Mouse (Mus musculus) stomach, embryonic 16.5 days (tissue): ENCODE results near the gene L1cam. TPM values are rescaled to one million over a fixed set of nuclear protein-coding genes. Genes with fewer than 3 reads are reported as not detected.

Experiments used
- ATAC-seq: fragments of 200-750 bp; cut with Nextera tagmentation; 2 replicates; pipeline ENCODE4 v1.8.0; 2017; ENCODE audit warnings: moderate number of reproducible peaks, moderate TSS enrichment; ENCODE audit not compliant: insufficient read depth, low FRiP score
- H3K27ac ChIP-seq: fragments of 300-500 bp; sonication (generic); 2 replicates; pipeline ENCODE4 v1.5.1; 2014; ENCODE audit warnings: low read length
- H3K27me3 ChIP-seq: fragments of 300-500 bp; sonication (generic); 2 replicates; pipeline ENCODE4 v1.6.1; 2014; ENCODE audit warnings: low read length, control low read depth, mixed read lengths; ENCODE audit not compliant: control insufficient read depth, insufficient read depth
- H3K36me3 ChIP-seq: fragments of 300-500 bp; sonication (generic); 2 replicates; pipeline ENCODE4 v1.6.1; 2014; ENCODE audit warnings: low read length; ENCODE audit not compliant: control insufficient read depth, insufficient read depth
- H3K4me1 ChIP-seq: fragments of 300-500 bp; sonication (generic); 2 replicates; pipeline ENCODE4 v1.6.1; 2014; ENCODE audit warnings: low read length, control low read depth, mixed read lengths; ENCODE audit not compliant: control insufficient read depth, insufficient read depth
- H3K4me2 ChIP-seq: fragments of 300-500 bp; sonication (generic); 2 replicates; pipeline ENCODE4 v1.6.1; 2014; ENCODE audit warnings: low read depth, low read length, mixed read lengths
- H3K4me3 ChIP-seq: fragments of 300-500 bp; sonication (generic); replicated peaks from 2 replicates; pipeline ENCODE4 v1.5.1; 2014; ENCODE audit warnings: mild to moderate bottlenecking, low read length
- H3K9ac ChIP-seq: fragments of 300-500 bp; sonication (generic); 2 replicates; pipeline ENCODE4 v1.6.1; 2014; ENCODE audit warnings: low read length
- H3K9me3 ChIP-seq: fragments of 300-500 bp; sonication (generic); replicated peaks from 2 replicates; pipeline ENCODE4 v1.6.1; 2016; ENCODE audit warnings: low read length, control low read depth; ENCODE audit not compliant: control insufficient read depth
- WGBS: fragments of 180-500 bp; shearing (Covaris S2); extraction: QIAGEN DNeasy Blood & Tissue Kit; methylation state at CpG from one replicate; pipeline ENCODE4 v1.1.7; 2014; 5-methylcytosine and 5-hydroxymethylcytosine counted together
- polyA plus RNA-seq: library from polyadenylated mRNA; unstranded; fragments of >200 nt; fragmentation: Nextera tagmentation; extraction: Ambion mirVana; gene quantifications from 2 replicates; pipeline ENCODE4 v1.2.1, GENCODE M21; 2015

Gene L1cam
- polyA plus RNA-seq, 1 experiment from 2014 or later = 9.8 TPM

DNA sequence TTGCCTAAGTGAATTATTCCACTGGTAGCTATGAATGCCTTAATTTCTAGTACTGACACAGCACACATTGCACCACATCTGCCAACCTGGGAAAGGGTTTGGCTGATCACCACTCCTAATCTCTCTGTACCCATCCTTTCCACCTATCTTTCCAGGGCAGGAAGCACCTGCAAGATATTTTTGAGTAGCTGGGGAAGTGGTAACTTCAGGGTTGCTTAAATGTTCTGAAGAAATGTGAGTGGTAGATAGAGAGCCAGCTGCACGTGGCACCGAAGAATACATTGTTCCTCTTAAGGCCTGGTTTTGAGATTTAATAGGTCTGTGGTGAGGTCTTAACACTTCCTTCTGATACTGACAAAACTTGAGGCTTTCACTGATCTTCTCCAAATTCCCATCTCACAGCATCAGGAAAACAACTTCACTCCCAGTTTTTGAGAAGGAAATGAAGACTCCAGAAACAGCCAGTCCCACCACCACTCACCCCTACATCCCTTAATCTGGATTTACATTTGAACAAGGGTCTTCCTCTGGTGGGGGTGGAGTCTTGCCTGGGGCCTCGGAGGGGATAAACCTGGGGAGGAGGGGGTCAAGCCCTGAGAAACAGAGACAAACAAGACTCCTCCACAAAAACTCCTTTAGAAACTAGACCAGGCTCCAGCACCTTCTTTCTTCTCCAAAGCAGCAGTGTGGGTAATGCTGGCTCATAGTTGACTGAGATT, 79.2 kb downstream of the L1cam start:
- H3K4me1 ChIP-seq = no peaks in the 10 kb centered on the region

GRCm38 (mm10) chrX:73815072-73815471, 80.8 kb downstream of the L1cam start:
- H3K4me2 ChIP-seq = peak overlapping the region; percentile 41
- 10% methylated on average over 14 of the region's 14 CpGs for WGBS
- H3K4me3 ChIP-seq = peak overlapping the region; percentile 31
- no peaks in the 10 kb centered on the region for H3K4me1 ChIP-seq
- H3K9ac ChIP-seq = peak overlapping the region; percentile 58; the same call in 1 of the 2 replicates
- no peaks in the 10 kb centered on the region for H3K36me3 ChIP-seq
- H3K9me3 ChIP-seq = no peaks in the 10 kb centered on the region
- ATAC-seq = no peak
- no peaks in the 10 kb centered on the region for H3K27me3 ChIP-seq
- H3K27ac ChIP-seq = no peak overlapping the region

More for the DNA sequence above, 79.2 kb downstream of the L1cam start:
- Histone ChIP-seq H3K27ac (no peak overlapping the region), H3K9ac (no peak overlapping the region), H3K4me2 (no peak overlapping the region), H3K36me3 (no peaks in the 10 kb centered on the region), H3K4me3 (no peak overlapping the region), H3K27me3 (no peaks in the 10 kb centered on the region), H3K9me3 (no peaks in the 10 kb centered on the region)
- no peak for ATAC-seq
- WGBS = 53% methylated on average over 3 of the region's 3 CpGs

DNA sequence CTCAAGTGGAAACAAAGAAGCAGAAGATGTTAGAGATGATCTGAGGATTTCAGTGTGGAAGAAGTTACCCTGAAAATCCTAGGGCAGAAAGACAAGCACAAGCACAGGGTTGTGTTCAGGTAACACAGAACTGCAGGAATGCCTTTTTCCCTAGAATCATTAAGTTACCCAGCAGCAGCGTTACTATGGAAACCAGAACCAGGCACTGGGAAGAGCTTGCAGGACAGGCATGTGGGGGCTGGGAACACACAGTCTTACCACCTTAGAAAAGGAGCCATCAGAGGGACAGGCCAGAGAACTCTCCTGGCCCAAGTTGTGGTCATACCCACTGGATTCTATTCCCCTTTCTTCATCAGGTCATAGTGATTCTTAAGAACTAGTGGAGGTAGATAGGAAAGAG, 90.1 kb downstream of the L1cam start:
- Histone ChIP-seq H3K27me3 (no peaks in the 10 kb centered on the region), H3K27ac (no peak overlapping the region), H3K36me3 (no peaks in the 10 kb centered on the region), H3K4me2 (no peak overlapping the region), H3K9me3 (no peaks in the 10 kb centered on the region), H3K4me3 (no peak overlapping the region), H3K9ac (no peak overlapping the region), H3K4me1 (no peaks in the 10 kb centered on the region)
- WGBS = 33% methylated on average over 1 of the region's 1 CpGs
- no peak for ATAC-seq

Other genes with a start within 250 kb of the L1cam start
- gene Pnck, start 236.0 kb downstream of the L1cam start, polyA plus RNA-seq = 22.4 and 24.4 TPM in 2 replicates
- gene Slc6a8, start 223.0 kb downstream of the L1cam start, polyA plus RNA-seq = 6.7 and 7.1 TPM in 2 replicates
- gene Bcap31, start 179.9 kb downstream of the L1cam start, polyA plus RNA-seq = 290 and 308 TPM in 2 replicates
- 20.3 and 20.8 TPM in 2 replicates for gene Abcd1, start 179.5 kb downstream of the L1cam start, polyA plus RNA-seq
- gene Plxnb3, start 139.0 kb downstream of the L1cam start, polyA plus RNA-seq = 0.77 and 1.1 TPM in 2 replicates
- 4.8 and 15.1 TPM in 2 replicates for gene Srpk3, start 121.7 kb downstream of the L1cam start, polyA plus RNA-seq
- gene Idh3g, start 109.2 kb downstream of the L1cam start, polyA plus RNA-seq = 197 and 209 TPM in 2 replicates
- 248 and 275 TPM in 2 replicates for gene Ssr4, start 109.1 kb downstream of the L1cam start, polyA plus RNA-seq
- gene Pdzd4, start 71.1 kb downstream of the L1cam start, polyA plus RNA-seq = 0.69 and 0.96 TPM in 2 replicates
- 0.32 and 0.42 TPM in 2 replicates for gene Avpr2, start 4.0 kb downstream of the L1cam start, polyA plus RNA-seq
- gene Arhgap4, start 25.8 kb upstream of the L1cam start, polyA plus RNA-seq = 4.7 and 5.7 TPM in 2 replicates
- 126 and 134 TPM in 2 replicates for gene Naa10, start 25.8 kb upstream of the L1cam start, polyA plus RNA-seq
- 63.3 and 65.5 TPM in 2 replicates for gene Renbp, start 34.7 kb upstream of the L1cam start, polyA plus RNA-seq
- 37.0 and 39.1 TPM in 2 replicates for gene Hcfc1, start 70.3 kb upstream of the L1cam start, polyA plus RNA-seq
- 63.0 and 66.8 TPM in 2 replicates for gene Irak1, start 127.8 kb upstream of the L1cam start, polyA plus RNA-seq
- gene Opn1mw, start 231.4 kb upstream of the L1cam start, polyA plus RNA-seq = not detected in 2 replicates
- 10.5 and 10.6 TPM in 2 replicates for gene Mecp2, start 239.3 kb upstream of the L1cam start, polyA plus RNA-seq